Comparison of ENCODE assay signal across 18 mouse cellular contexts in the genomic region with DNA sequence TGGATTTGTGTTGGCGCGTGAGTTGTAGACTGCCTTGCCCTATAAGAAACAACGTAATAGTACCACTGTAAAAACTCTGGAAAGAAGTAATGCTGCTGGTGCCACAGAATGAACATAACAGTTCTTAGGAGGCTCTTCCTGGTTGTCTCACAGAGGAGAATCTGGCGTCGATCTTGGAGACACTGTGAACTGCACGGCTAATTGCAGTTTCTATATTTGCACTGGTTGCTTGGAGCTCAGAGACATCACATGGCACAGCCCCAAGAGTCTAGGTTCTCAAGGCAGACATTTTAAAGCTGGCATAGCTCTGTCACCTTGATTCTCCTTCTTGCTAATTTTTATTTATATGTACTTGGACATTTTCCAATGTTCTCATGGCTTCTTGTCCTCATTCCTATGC.
DNase-seq lines count a peak whose midpoint lies in the region; ATAC-seq and TF ChIP-seq lines count a peak whose summit lies in the region.
"Had no signal": no experiment of that assay in that cellular context is flagged by ENCODE, and none has a peak within 500 bp of the region (broad histone marks: within the 10 kb centered on the region; RNA-seq: fewer than 3 reads in every experiment).

No protein-coding gene starts in this region.

- no peak overlapping the region for H3K4me3 ChIP-seq in forebrain, embryonic 14.5 days (ENCODE audit: low read depth, low read length)
- H3K4me3 ChIP-seq in forebrain, embryonic 10.5 days, result no peak overlapping the region
- no peak overlapping the region for H3K4me3 ChIP-seq in lung, embryonic 14.5 days (ENCODE audit: low read depth, low read length)
- no peak overlapping the region for H3K4me3 ChIP-seq in olfactory bulb, adult 2 months (ENCODE audit: insufficient read depth, low read depth, low read length)
- no peak overlapping the region for H3K4me3 ChIP-seq in liver, embryonic 12.5 days
- H3K4me3 ChIP-seq: embryonic facial prominence, embryonic 15.5 days; hindbrain, embryonic 10.5 days; intestine, embryonic 15.5 days; limb, embryonic 12.5 days; megakaryocyte, embryonic 14.5 days; myocyte had no signal

- DNase-seq in forebrain, embryonic 14.5 days (ENCODE audit: low spot score), result peak; percentile 34
- DNase-seq in forebrain, embryonic 10.5 days (ENCODE audit: extremely low spot score, low spot score), result no peak
- peak; percentile 19 for DNase-seq in lung, embryonic 14.5 days
- no peak for DNase-seq in lung, adult 18-20 months
- DNase-seq in cerebellum, adult 9-11 months, result peak; percentile 53
- no peak for DNase-seq in adrenal gland, postnatal 10 days
- DNase-seq: adrenal gland, postnatal 25 days; kidney, postnatal 14 days; lung, adult 2 months had no signal

- no peak overlapping the region for H3K9ac ChIP-seq in forebrain, embryonic 14.5 days (ENCODE audit: low read length)
- H3K9ac ChIP-seq in lung, embryonic 14.5 days, result no peak overlapping the region
- H3K9ac ChIP-seq in liver, embryonic 12.5 days, result no peak overlapping the region
- H3K9ac ChIP-seq: embryonic facial prominence, embryonic 15.5 days; intestine, embryonic 15.5 days; limb, embryonic 12.5 days had no signal

- WGBS in forebrain, embryonic 14.5 days, result 91% methylated on average over 6 of the region's 6 CpGs
- 98% methylated on average over 6 of the region's 6 CpGs for WGBS in forebrain, embryonic 10.5 days
- WGBS in lung, embryonic 14.5 days, result 80% methylated on average over 6 of the region's 6 CpGs
- WGBS in olfactory bulb, adult 2 months, result 47% methylated on average over 6 of the region's 6 CpGs
- 78% methylated on average over 6 of the region's 6 CpGs for WGBS in liver, embryonic 12.5 days (ENCODE audit: insufficient replicate concordance)

- no peaks in the 10 kb centered on the region for H3K36me3 ChIP-seq in forebrain, embryonic 14.5 days (ENCODE audit: control insufficient read depth, insufficient read depth, low read length)
- H3K36me3 ChIP-seq in forebrain, embryonic 10.5 days (replicated peaks), result no peaks in the 10 kb centered on the region
- no peaks in the 10 kb centered on the region for H3K36me3 ChIP-seq in lung, embryonic 14.5 days (ENCODE audit: insufficient read depth)
- no peaks in the 10 kb centered on the region for H3K36me3 ChIP-seq in liver, embryonic 12.5 days
- H3K36me3 ChIP-seq: embryonic facial prominence, embryonic 15.5 days; hindbrain, embryonic 10.5 days; intestine, embryonic 15.5 days; limb, embryonic 12.5 days had no signal

- H3K4me1 ChIP-seq in forebrain, embryonic 14.5 days (ENCODE audit: control insufficient read depth, insufficient read depth, low read length), result peaks cover 2% of the 10 kb centered on the region; the same call in 1 of the 2 replicates
- H3K4me1 ChIP-seq in forebrain, embryonic 10.5 days, result no peaks in the 10 kb centered on the region
- H3K4me1 ChIP-seq in lung, embryonic 14.5 days (ENCODE audit: insufficient read depth), result no peaks in the 10 kb centered on the region
- H3K4me1 ChIP-seq in olfactory bulb, adult 2 months (ENCODE audit: control insufficient read depth, insufficient read depth, low read length), result peaks cover 5% of the 10 kb centered on the region
- no peaks in the 10 kb centered on the region for H3K4me1 ChIP-seq in liver, embryonic 12.5 days
- H3K4me1 ChIP-seq: hindbrain, embryonic 10.5 days; intestine, embryonic 15.5 days; limb, embryonic 12.5 days; megakaryocyte, embryonic 14.5 days had no signal

- no peak overlapping the region for H3K27ac ChIP-seq in forebrain, embryonic 14.5 days (ENCODE audit: low read depth, low read length)
- H3K27ac ChIP-seq in forebrain, embryonic 10.5 days, result no peak overlapping the region
- H3K27ac ChIP-seq in lung, embryonic 14.5 days (ENCODE audit: low read depth), result no peak overlapping the region
- peak overlapping the region; percentile 7; the same call in 1 of the 2 replicates for H3K27ac ChIP-seq in olfactory bulb, adult 2 months (ENCODE audit: insufficient read depth, low read depth, low read length)
- H3K27ac ChIP-seq in liver, embryonic 12.5 days, result no peak overlapping the region
- H3K27ac ChIP-seq: embryonic facial prominence, embryonic 15.5 days; hindbrain, embryonic 10.5 days; intestine, embryonic 15.5 days; limb, embryonic 12.5 days had no signal

- H3K4me2 ChIP-seq in forebrain, embryonic 14.5 days (ENCODE audit: low read length), result no peak overlapping the region
- no peak overlapping the region for H3K4me2 ChIP-seq in lung, embryonic 14.5 days
- no peak overlapping the region for H3K4me2 ChIP-seq in liver, embryonic 12.5 days
- H3K4me2 ChIP-seq: embryonic facial prominence, embryonic 15.5 days; heart, embryonic 11.5 days; intestine, embryonic 15.5 days; limb, embryonic 12.5 days had no signal

- no peak for TF ChIP-seq CTCF in lung, embryonic 14.5 days (IDR thresholded peaks at IDR 0.05; ENCODE audit: low read depth)
- TF ChIP-seq CTCF in olfactory bulb, adult 2 months (IDR thresholded peaks at IDR 0.05; ENCODE audit: insufficient read depth, low read depth, low read length), result no peak

- no peaks in the 10 kb centered on the region for H3K9me3 ChIP-seq in forebrain, embryonic 14.5 days (replicated peaks; ENCODE audit: control insufficient read depth, low read length)
- no peaks in the 10 kb centered on the region for H3K9me3 ChIP-seq in forebrain, embryonic 10.5 days
- H3K9me3 ChIP-seq in lung, embryonic 14.5 days (ENCODE audit: low read depth, low read length), result no peaks in the 10 kb centered on the region
- H3K9me3 ChIP-seq in liver, embryonic 12.5 days (replicated peaks), result no peaks in the 10 kb centered on the region
- H3K9me3 ChIP-seq: embryonic facial prominence, embryonic 15.5 days; hindbrain, embryonic 10.5 days; intestine, embryonic 15.5 days; limb, embryonic 12.5 days had no signal

- ATAC-seq in forebrain, embryonic 14.5 days, result peak; percentile 32; the same call in 1 of the 2 replicates
- ATAC-seq in lung, embryonic 14.5 days (ENCODE audit: insufficient read depth), result no peak
- no peak for ATAC-seq in liver, embryonic 12.5 days
- ATAC-seq: intestine, embryonic 15.5 days had no signal

- TF ChIP-seq POLR2A in olfactory bulb, adult 2 months (IDR thresholded peaks at IDR 0.05; ENCODE audit: insufficient read depth, low read depth, low read length), result no peak

- H3K27me3 ChIP-seq in forebrain, embryonic 14.5 days (replicated peaks; ENCODE audit: control insufficient read depth, insufficient read depth, low read length), result no peaks in the 10 kb centered on the region
- no peaks in the 10 kb centered on the region for H3K27me3 ChIP-seq in forebrain, embryonic 10.5 days (ENCODE audit: poor library complexity, severe bottlenecking)
- no peaks in the 10 kb centered on the region for H3K27me3 ChIP-seq in lung, embryonic 14.5 days (ENCODE audit: insufficient read depth, low read length)
- H3K27me3 ChIP-seq in liver, embryonic 12.5 days (replicated peaks), result no peaks in the 10 kb centered on the region
- H3K27me3 ChIP-seq: embryonic facial prominence, embryonic 15.5 days; intestine, embryonic 15.5 days; limb, embryonic 12.5 days; megakaryocyte, embryonic 14.5 days had no signal

Comparison
In these comparisons a context has a peak if more than half of its experiments do, and no peak if none do; other contexts are left out.
1. DNase-seq: peak in forebrain, embryonic 14.5 days (single experiment), lung, embryonic 14.5 days (single experiment) and cerebellum, adult 9-11 months (single experiment); none in forebrain, embryonic 10.5 days (single experiment), lung, adult 18-20 months (0 of 2) and adrenal gland, postnatal 10 days (single experiment).